Mouse (Mus musculus) midbrain, embryonic 10.5 days (tissue): ENCODE measurements at regions not wholly inside any gene's neighbourhood (a gene's known extent, or its start where the extent isn't known, plus 50 kb on each side); places are given as distances from the start of the nearest gene placed in this dataset.

ENCODE experiments used
- DNase-seq: peaks from one replicate; pipeline ENCODE4 v3.0.0-alpha.2; 2017; ENCODE audit warnings: low spot score
- H3K27ac ChIP-seq: fragments of 300-500 bp; sonication (generic); replicated peaks from 2 replicates; pipeline ENCODE4 v1.5.1; 2016; ENCODE audit warnings: mild to moderate bottlenecking
- H3K27me3 ChIP-seq: fragments of 300-500 bp; sonication (generic); 2 replicates; pipeline ENCODE4 v1.6.1; 2016; ENCODE audit warnings: low read depth, mild to moderate bottlenecking; ENCODE audit not compliant: poor library complexity, severe bottlenecking
- H3K36me3 ChIP-seq: fragments of 300-500 bp; sonication (generic); 2 replicates; pipeline ENCODE4 v1.6.1; 2016; ENCODE audit warnings: mild to moderate bottlenecking, moderate library complexity
- H3K4me1 ChIP-seq: fragments of 300-500 bp; sonication (generic); 2 replicates; pipeline ENCODE4 v1.6.1; 2016
- H3K4me3 ChIP-seq: fragments of 300-500 bp; sonication (generic); 2 replicates; pipeline ENCODE4 v1.5.1; 2016; ENCODE audit warnings: mild to moderate bottlenecking, moderate library complexity
- H3K9me3 ChIP-seq: fragments of 300-500 bp; sonication (generic); replicated peaks from 2 replicates; pipeline ENCODE4 v1.6.1; 2016; ENCODE audit warnings: mild to moderate bottlenecking
- WGBS: fragments of 180-500 bp; shearing (Covaris S2); methylation state at CpG from one replicate; pipeline ENCODE4 v1.1.7; 2016; 5-methylcytosine and 5-hydroxymethylcytosine counted together

GRCm38 (mm10) chr10:14287551-14287950 lies 257.9 kb downstream of the Adgrg6 start:
- H3K4me3 ChIP-seq: no peak overlapping the region
- no peak overlapping the region for H3K27ac ChIP-seq
- H3K36me3 ChIP-seq: no peaks in the 10 kb centered on the region
- 82% methylated on average over 4 of the region's 4 CpGs for whole genome bisulfite sequencing
- no peak for DNase-seq
- no peaks in the 10 kb centered on the region for H3K4me1 ChIP-seq
- H3K27me3 ChIP-seq: no peaks in the 10 kb centered on the region
- H3K9me3 ChIP-seq: no peaks in the 10 kb centered on the region

GRCm38 (mm10) chr10:14276631-14277030 lies 268.8 kb downstream of the Adgrg6 start:
- H3K27ac ChIP-seq: no peak overlapping the region
- 93% methylated on average over 1 of the region's 1 CpGs for WGBS
- H3K4me1 ChIP-seq: no peaks in the 10 kb centered on the region
- no peaks in the 10 kb centered on the region for H3K9me3 ChIP-seq
- H3K36me3 ChIP-seq: no peaks in the 10 kb centered on the region
- no peak overlapping the region for H3K4me3 ChIP-seq
- H3K27me3 ChIP-seq: no peaks in the 10 kb centered on the region
- DNase-seq: no peak

- no peaks in the 10 kb centered on the region for H3K4me1 ChIP-seq
- no peak overlapping the region for H3K4me3 ChIP-seq
- H3K27me3 ChIP-seq: no peaks in the 10 kb centered on the region
- no peak overlapping the region for H3K27ac ChIP-seq
- DNase-seq: no peak
- no peaks in the 10 kb centered on the region for H3K36me3 ChIP-seq
- 100% methylated on average over 1 of the region's 1 CpGs for WGBS
- no peaks in the 10 kb centered on the region for H3K9me3 ChIP-seq
These were observed 270.0 kb downstream of the Adgrg6 start for GRCm38 (mm10) chr10:14275477-14275876.

GRCm38 (mm10) chr10:14270008-14270407 lies 275.5 kb downstream of the Adgrg6 start:
- H3K4me1 ChIP-seq: peaks cover 3% of the 10 kb centered on the region; the same call in 1 of the 2 replicates
- no peak overlapping the region for H3K4me3 ChIP-seq
- no peaks in the 10 kb centered on the region for H3K36me3 ChIP-seq
- H3K9me3 ChIP-seq: no peaks in the 10 kb centered on the region
- 16% methylated on average over 3 of the region's 4 CpGs for WGBS
- no peak overlapping the region for H3K27ac ChIP-seq
- DNase-seq: no peak
- H3K27me3 ChIP-seq: no peaks in the 10 kb centered on the region

DNA sequence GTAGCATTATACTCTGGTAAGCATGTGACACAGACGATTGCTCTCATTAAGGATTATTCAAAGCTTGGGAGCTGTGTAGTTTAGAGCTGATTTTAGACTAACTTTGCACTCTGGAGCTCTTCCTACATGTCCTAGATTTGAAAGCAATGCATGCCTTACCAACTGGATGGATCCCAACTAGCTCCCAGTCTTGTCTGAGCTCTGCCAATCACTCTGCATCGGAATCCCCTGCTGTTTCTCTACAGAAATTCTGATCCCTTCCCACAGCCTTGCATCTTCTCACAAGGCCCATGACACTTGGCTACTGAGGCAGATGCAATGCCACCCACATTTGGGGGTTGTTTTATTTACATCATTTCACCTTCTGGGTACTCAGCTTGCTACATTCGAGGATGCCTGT lies 277.8 kb downstream of the Adgrg6 start:
- 86% methylated on average over 3 of the region's 3 CpGs for WGBS
- Histone ChIP-seq H3K27ac (no peak overlapping the region), H3K4me3 (no peak overlapping the region), H3K4me1 (peaks cover 3% of the 10 kb centered on the region; the same call in 1 of the 2 replicates), H3K27me3 (no peaks in the 10 kb centered on the region), H3K9me3 (no peaks in the 10 kb centered on the region), H3K36me3 (no peaks in the 10 kb centered on the region)
- DNase-seq: no peak

DNA sequence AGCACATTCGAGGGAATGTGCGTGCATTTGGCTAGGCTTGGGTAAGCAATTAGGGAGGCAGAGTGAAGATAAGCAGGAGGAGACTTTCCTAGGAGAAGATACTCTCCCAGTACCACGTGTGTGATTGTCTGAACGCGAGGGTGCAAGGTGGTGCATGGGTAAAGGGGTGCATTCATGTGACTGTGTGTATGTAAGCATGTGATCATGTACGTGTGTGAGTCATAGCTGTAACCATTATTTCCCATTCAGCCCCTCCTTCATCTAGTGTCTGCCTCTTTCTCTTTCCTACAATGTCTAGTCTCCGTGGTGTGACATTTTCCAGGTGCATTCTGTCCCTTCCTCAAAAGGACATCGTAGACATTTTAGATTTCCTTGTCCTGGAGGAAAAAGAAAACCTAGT lies 273.8 kb downstream of the Hivep2 start:
- WGBS: 88% methylated on average over 8 of the region's 8 CpGs
- H3K27ac ChIP-seq: no peak overlapping the region

GRCm38 (mm10) chr10:14234896-14235604 lies 269.2 kb downstream of the Hivep2 start:
- no peaks in the 10 kb centered on the region for H3K27me3 ChIP-seq
- no peaks in the 10 kb centered on the region for H3K36me3 ChIP-seq
- no peak overlapping the region for H3K27ac ChIP-seq
- H3K9me3 ChIP-seq: no peaks in the 10 kb centered on the region
- no peak overlapping the region for H3K4me3 ChIP-seq
- 77% methylated on average over 10 of the region's 10 CpGs for WGBS
- no peaks in the 10 kb centered on the region for H3K4me1 ChIP-seq
- DNase-seq: no peak

More for the DNA sequence above, 273.8 kb downstream of the Hivep2 start:
- H3K9me3 ChIP-seq: no peaks in the 10 kb centered on the region
- H3K36me3 ChIP-seq: no peaks in the 10 kb centered on the region
- H3K27me3 ChIP-seq: no peaks in the 10 kb centered on the region
- no peaks in the 10 kb centered on the region for H3K4me1 ChIP-seq
- H3K4me3 ChIP-seq: no peak overlapping the region
- DNase-seq: no peak

DNA sequence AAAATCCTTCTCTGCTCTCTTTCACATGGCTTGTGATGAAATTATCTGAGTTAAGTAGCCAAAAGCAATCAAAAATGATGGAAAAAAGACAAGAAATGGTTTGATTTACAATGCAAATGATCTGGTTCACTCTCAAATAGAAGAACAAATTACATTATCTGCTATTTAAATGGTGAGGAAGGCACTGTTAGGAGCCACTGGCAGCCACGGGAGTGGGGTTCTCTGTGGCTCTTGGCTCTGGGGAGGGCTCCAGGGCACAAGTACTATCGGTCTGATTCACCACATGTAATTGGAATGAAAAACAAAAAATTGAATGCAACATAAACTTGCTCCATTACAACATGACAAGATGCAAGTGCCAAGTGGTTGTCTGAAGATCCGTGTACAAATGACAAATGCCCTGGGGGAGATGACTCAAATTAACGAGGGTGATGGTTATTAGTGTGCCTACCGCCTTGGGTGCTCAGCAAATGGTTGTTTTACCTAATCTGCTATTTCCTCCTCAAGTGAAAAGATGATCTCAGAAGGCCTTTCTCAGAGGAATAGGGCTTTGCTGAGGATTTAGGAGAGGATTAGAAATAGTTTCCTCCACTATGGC lies 268.2 kb downstream of the Hivep2 start:
- DNase-seq: no peak
- no peaks in the 10 kb centered on the region for H3K9me3 ChIP-seq
- H3K27ac ChIP-seq: no peak overlapping the region
- H3K4me3 ChIP-seq: no peak overlapping the region
- H3K36me3 ChIP-seq: no peaks in the 10 kb centered on the region
- WGBS: 70% methylated on average over 5 of the region's 5 CpGs
- no peaks in the 10 kb centered on the region for H3K4me1 ChIP-seq
- no peaks in the 10 kb centered on the region for H3K27me3 ChIP-seq

DNA sequence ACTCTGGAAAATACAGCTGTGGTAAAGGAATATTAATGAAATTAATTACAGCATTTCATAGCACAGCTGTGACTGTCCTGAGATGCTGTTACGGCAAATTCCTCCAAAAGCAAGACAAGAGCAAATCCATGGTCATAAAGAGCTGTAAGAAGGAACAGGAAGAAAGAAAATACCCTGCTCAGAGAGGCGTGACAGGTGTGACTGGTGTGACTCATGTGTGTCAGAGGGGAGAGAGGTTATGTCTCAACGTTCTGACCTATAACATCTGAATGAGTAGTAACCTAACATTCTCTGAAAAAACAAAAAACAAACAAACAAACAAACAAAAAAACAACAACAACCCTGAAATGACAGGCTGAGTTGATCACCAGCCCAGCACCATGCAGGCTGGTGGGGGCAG lies 267.5 kb downstream of the Hivep2 start:
- DNase-seq: no peak
- no peaks in the 10 kb centered on the region for H3K27me3 ChIP-seq
- H3K4me1 ChIP-seq: no peaks in the 10 kb centered on the region
- H3K4me3 ChIP-seq: no peak overlapping the region
- 82% methylated on average over 3 of the region's 3 CpGs for WGBS
- H3K36me3 ChIP-seq: no peaks in the 10 kb centered on the region
- no peaks in the 10 kb centered on the region for H3K9me3 ChIP-seq
- no peak overlapping the region for H3K27ac ChIP-seq

DNA sequence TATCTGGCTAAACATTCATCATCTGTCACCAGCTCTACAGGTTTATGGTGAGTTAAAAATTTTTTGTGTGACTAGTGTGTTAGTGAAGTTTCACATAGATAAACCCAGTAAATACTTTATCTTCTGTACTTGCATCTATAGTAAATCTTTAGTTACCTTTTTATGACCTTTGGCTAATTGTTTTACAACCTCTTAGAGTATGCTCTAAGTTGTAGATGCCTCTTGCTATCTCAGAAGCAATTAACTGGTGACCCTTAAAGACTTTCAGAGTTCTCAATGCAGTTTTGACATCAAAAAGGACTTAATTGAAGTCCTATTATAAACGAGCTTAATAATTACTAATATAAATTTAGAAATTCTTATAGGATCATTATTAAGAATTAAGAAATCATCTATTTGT lies 265.6 kb downstream of the Hivep2 start:
- no peaks in the 10 kb centered on the region for H3K9me3 ChIP-seq
- 80% methylated on average over 1 of the region's 1 CpGs for WGBS
- H3K4me3 ChIP-seq: no peak overlapping the region
- no peak for DNase-seq
- no peaks in the 10 kb centered on the region for H3K4me1 ChIP-seq
- H3K27ac ChIP-seq: no peak overlapping the region
- H3K27me3 ChIP-seq: no peaks in the 10 kb centered on the region
- H3K36me3 ChIP-seq: no peaks in the 10 kb centered on the region

DNA sequence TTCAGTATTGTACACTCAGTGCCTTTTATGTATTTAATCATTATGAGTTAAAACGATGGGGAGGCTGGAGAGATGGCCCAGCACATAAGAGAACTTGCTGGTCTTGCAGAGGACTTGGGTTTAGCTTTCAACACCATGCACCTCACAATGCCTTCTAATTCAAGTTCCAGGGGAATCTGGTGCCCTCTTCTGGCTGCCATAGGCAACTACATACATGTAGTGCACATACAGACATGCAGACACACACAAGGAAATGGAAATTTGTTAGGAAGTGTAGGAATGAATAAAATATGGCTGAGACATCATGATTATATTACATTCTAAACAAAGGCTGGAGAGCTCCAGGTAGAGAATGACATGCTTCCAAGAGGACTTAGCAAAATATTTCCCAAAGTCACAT lies 251.4 kb downstream of the Hivep2 start:
- Histone ChIP-seq H3K36me3 (no peaks in the 10 kb centered on the region), H3K27ac (no peak overlapping the region), H3K9me3 (peaks cover 4% of the 10 kb centered on the region; the same call in 1 of the 2 replicates), H3K4me3 (no peak overlapping the region), H3K4me1 (no peaks in the 10 kb centered on the region), H3K27me3 (no peaks in the 10 kb centered on the region)
- WGBS: 93% methylated on average over 1 of the region's 1 CpGs
- DNase-seq: no peak

- Histone ChIP-seq H3K27me3 (no peaks in the 10 kb centered on the region), H3K9me3 (peaks cover 4% of the 10 kb centered on the region; the same call in 1 of the 2 replicates), H3K4me1 (no peaks in the 10 kb centered on the region), H3K36me3 (no peaks in the 10 kb centered on the region), H3K4me3 (no peak overlapping the region), H3K27ac (no peak overlapping the region)
- 93% methylated on average over 10 of the region's 10 CpGs for WGBS
- DNase-seq: no peak
These were observed 250.5 kb downstream of the Hivep2 start for GRCm38 (mm10) chr10:14216191-14216992.

DNA sequence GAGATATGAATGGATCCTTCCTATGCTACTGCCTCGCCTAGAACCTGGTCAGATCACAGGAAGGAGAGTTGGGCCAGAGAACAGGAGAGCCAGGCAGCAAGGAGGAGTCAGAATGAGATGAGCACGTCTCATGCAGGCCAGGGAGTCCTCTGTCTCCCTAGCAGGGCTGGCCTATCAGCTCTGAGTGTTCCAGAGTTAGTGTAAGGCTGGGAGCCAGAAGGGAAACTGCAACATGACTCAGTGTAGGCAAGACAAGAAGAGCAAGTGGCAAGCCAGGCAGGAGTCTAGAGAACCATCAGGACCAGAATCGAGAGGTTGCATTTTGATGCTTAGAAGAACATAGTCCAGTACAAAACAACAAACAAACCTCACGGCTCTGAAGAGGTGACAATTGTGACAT lies 249.6 kb downstream of the Hivep2 start:
- 80% methylated on average over 4 of the region's 4 CpGs for WGBS
- Histone ChIP-seq H3K4me1 (no peaks in the 10 kb centered on the region), H3K27me3 (no peaks in the 10 kb centered on the region), H3K27ac (no peak overlapping the region), H3K36me3 (no peaks in the 10 kb centered on the region), H3K9me3 (peaks cover 4% of the 10 kb centered on the region; the same call in 1 of the 2 replicates), H3K4me3 (no peak overlapping the region)
- DNase-seq: no peak
